ENCODE assay signal across 11 mouse cellular contexts in genomic region chr16:86222997-86223396, GRCm38 (mm10).
DNase-seq lines count a peak whose midpoint lies in the region; TF ChIP-seq lines count a peak whose summit lies in the region.
"Had no signal": no experiment of that assay in that cellular context is flagged by ENCODE, and none has a peak within 500 bp of the region (broad histone marks: within the 10 kb centered on the region; RNA-seq: fewer than 3 reads in every experiment).

No protein-coding gene starts in this region.

- WGBS in kidney, adult 2 months, result 72% methylated on average over 3 of the region's 3 CpGs
- 84% methylated on average over 3 of the region's 3 CpGs for WGBS in midbrain, embryonic 10.5 days

- H3K27me3 ChIP-seq in kidney, adult 2 months (replicated peaks; ENCODE audit: control insufficient read depth, insufficient read depth, low read length), result no peaks in the 10 kb centered on the region
- H3K27me3 ChIP-seq in C2C12 (ENCODE audit: control insufficient read depth, insufficient read depth, insufficient read length), result no peaks in the 10 kb centered on the region
- H3K27me3 ChIP-seq in midbrain, embryonic 10.5 days (ENCODE audit: low read depth, poor library complexity, severe bottlenecking), result no peaks in the 10 kb centered on the region
- H3K27me3 ChIP-seq: liver, embryonic 13.5 days had no signal

- no peaks in the 10 kb centered on the region for H3K36me3 ChIP-seq in kidney, adult 2 months (ENCODE audit: control insufficient read depth, insufficient read depth, low read length)
- H3K36me3 ChIP-seq in C2C12 (ENCODE audit: control insufficient read depth, insufficient read depth), result no peaks in the 10 kb centered on the region
- H3K36me3 ChIP-seq in midbrain, embryonic 10.5 days, result no peaks in the 10 kb centered on the region
- H3K36me3 ChIP-seq: forebrain, embryonic 10.5 days; liver, embryonic 13.5 days had no signal

- no peak overlapping the region for H3ac ChIP-seq in C2C12 (ENCODE audit: control insufficient read depth, insufficient read length, low read depth)

- no peak for TF ChIP-seq POLR2A in kidney, adult 2 months (IDR thresholded peaks at IDR 0.05; ENCODE audit: low read depth, low read length)

- no peak for TF ChIP-seq CTCF in kidney, adult 2 months (conservative IDR thresholded peaks at IDR 0.05; ENCODE audit: insufficient read depth, insufficient read length, low read depth, low read length)
- TF ChIP-seq CTCF in C2C12 (IDR thresholded peaks at IDR 0.05; ENCODE audit: control insufficient read depth, insufficient read depth, insufficient read length), result no peak

- H3K79me3 ChIP-seq in C2C12 (ENCODE audit: low read depth), result no peaks in the 10 kb centered on the region

- no peaks in the 10 kb centered on the region for H3K9me3 ChIP-seq in midbrain, embryonic 10.5 days (replicated peaks)
- H3K9me3 ChIP-seq: forebrain, embryonic 10.5 days; liver, embryonic 13.5 days had no signal

- no peaks in the 10 kb centered on the region for H3K79me2 ChIP-seq in C2C12 (ENCODE audit: control insufficient read depth, insufficient read depth)

- no peaks in the 10 kb centered on the region for H3K4me1 ChIP-seq in kidney, adult 2 months (ENCODE audit: control insufficient read depth, insufficient read depth, low read length)
- H3K4me1 ChIP-seq in midbrain, embryonic 10.5 days, result no peaks in the 10 kb centered on the region
- H3K4me1 ChIP-seq: forebrain, embryonic 10.5 days; liver, embryonic 13.5 days had no signal

- H3K4me3 ChIP-seq in kidney, adult 2 months (ENCODE audit: insufficient read depth, low read depth, low read length), result no peak overlapping the region
- H3K4me3 ChIP-seq in C2C12 (ENCODE audit: insufficient read depth, poor library complexity, severe bottlenecking), result no peak overlapping the region
- no peak overlapping the region for H3K4me3 ChIP-seq in midbrain, embryonic 10.5 days
- H3K4me3 ChIP-seq: forebrain, embryonic 10.5 days; liver, embryonic 13.5 days had no signal

- DNase-seq in kidney, adult 2 months, result peak; percentile 29
- no peak for DNase-seq in kidney, adult 11 months
- DNase-seq in brain, adult 2 months (ENCODE audit: low read depth, low spot score), result peak; percentile 40
- DNase-seq in heart, postnatal 14 days, result peak; percentile 26 to 36
- no peak for DNase-seq in midbrain, embryonic 10.5 days (ENCODE audit: low spot score)
- DNase-seq in natural killer cell, adult 2 months (ENCODE audit: low spot score in 2 of 2), result no peak
- DNase-seq: cerebellum, adult 11 months; liver, embryonic 13.5 days; thymus, adult 2 months had no signal

- intact Hi-C loops in heart, postnatal 14 days (cut with DNase I), result no loop called here

- no peak overlapping the region for H3K27ac ChIP-seq in kidney, adult 2 months (ENCODE audit: insufficient read depth, low read depth, low read length)
- H3K27ac ChIP-seq in midbrain, embryonic 10.5 days (replicated peaks), result no peak overlapping the region
- H3K27ac ChIP-seq: forebrain, embryonic 10.5 days; liver, embryonic 13.5 days had no signal

TF ChIP-seq in C2C12, 6 proteins besides CTCF, POLR2A, EP300 and RAD21:
- TF ChIP-seq USF1 (IDR thresholded peaks at IDR 0.05; ENCODE audit: low read depth), result no peak
- peak; percentile 18 for TF ChIP-seq MYOD1 (IDR thresholded peaks at IDR 0.05; ENCODE audit: control insufficient read depth, insufficient read length, low read depth)

Comparison
In these comparisons a context has a peak if more than half of its experiments do, and no peak if none do; other contexts are left out.
1. DNase-seq: peak in kidney, adult 2 months (single experiment), brain, adult 2 months (single experiment) and heart, postnatal 14 days (2 of 2); none in kidney, adult 11 months (single experiment), midbrain, embryonic 10.5 days (single experiment) and natural killer cell, adult 2 months (0 of 2).